Mouse (Mus musculus): ENCODE measurements around the gene Gm10439.
"Not testable (repeated sequence)": the region's sequence is repeated elsewhere in the genome, so short reads cannot be mapped to it uniquely, and the experiment has no call there.

Gene Gm10439

GRCm38 (mm10) chrX:149594270-149594669 is at the start of gene Gm10439:
Gene Gm10439 (plus strand): TSS chrX:149594570.
- DNase-seq (ENCODE audit: low spot score in 2 of 2): not testable (repeated sequence)

Data from frontal cortex, postnatal 25 days (tissue).